Mouse (Mus musculus): ENCODE measurements around the gene Tmem240.
"Not testable (repeated sequence)": the region's sequence is repeated elsewhere in the genome, so short reads cannot be mapped to it uniquely, and the experiment has no call there.

The Tmem240 gene

GRCm38 (mm10) chr4:155777816-155778215 is 43.2 kb downstream of the Tmem240 start:
- Histone ChIP-seq H3K4me3 (replicated peaks; ENCODE audit: low read length) (no peak overlapping the region), H3K4me1 (replicated peaks; ENCODE audit: low read depth, low read length) (peaks cover 57% of the 10 kb centered on the region), H3K27me3 (ENCODE audit: insufficient read depth, low read length) (peaks cover 46% of the 10 kb centered on the region), H3K9me3 (ENCODE audit: low read length) (no peaks in the 10 kb centered on the region), H3K36me3 (ENCODE audit: insufficient read depth, low read length) (no peaks in the 10 kb centered on the region)
- no peak for TF ChIP-seq POU5F1 (IDR thresholded peaks at IDR 0.05; ENCODE audit: borderline replicate concordance, low read length)
- TF ChIP-seq CTCF (conservative IDR thresholded peaks at IDR 0.05; ENCODE audit: low read length): no peak
- TF ChIP-seq NANOG (IDR thresholded peaks at IDR 0.05; ENCODE audit: borderline replicate concordance, low read length): no peak

- peaks cover 32% of the 10 kb centered on the region for H3K27me3 ChIP-seq (ENCODE audit: insufficient read depth, low read length)
- no peak for TF ChIP-seq POU5F1 (IDR thresholded peaks at IDR 0.05; ENCODE audit: borderline replicate concordance, low read length)
- TF ChIP-seq NANOG (IDR thresholded peaks at IDR 0.05; ENCODE audit: borderline replicate concordance, low read length): no peak
- TF ChIP-seq CTCF (conservative IDR thresholded peaks at IDR 0.05; ENCODE audit: low read length): no peak
- peaks cover 50% of the 10 kb centered on the region for H3K4me1 ChIP-seq (replicated peaks; ENCODE audit: low read depth, low read length)
- H3K4me3 ChIP-seq (replicated peaks; ENCODE audit: low read length): no peak overlapping the region
- H3K36me3 ChIP-seq (ENCODE audit: insufficient read depth, low read length): no peaks in the 10 kb centered on the region
- H3K9me3 ChIP-seq (ENCODE audit: low read length): no peaks in the 10 kb centered on the region
Measured at GRCm38 (mm10) chr4:155779498-155779897, 44.9 kb downstream of the Tmem240 start.

- Histone ChIP-seq H3K4me1 (replicated peaks; ENCODE audit: low read depth, low read length) (peaks cover 47% of the 10 kb centered on the region), H3K4me3 (replicated peaks; ENCODE audit: low read length) (no peak overlapping the region), H3K9me3 (ENCODE audit: low read length) (no peaks in the 10 kb centered on the region), H3K36me3 (ENCODE audit: insufficient read depth, low read length) (no peaks in the 10 kb centered on the region), H3K27me3 (ENCODE audit: insufficient read depth, low read length) (peaks cover 27% of the 10 kb centered on the region)
- TF ChIP-seq POU5F1 (IDR thresholded peaks at IDR 0.05; ENCODE audit: borderline replicate concordance, low read length): no peak
- no peak for TF ChIP-seq CTCF (conservative IDR thresholded peaks at IDR 0.05; ENCODE audit: low read length)
- no peak for TF ChIP-seq NANOG (IDR thresholded peaks at IDR 0.05; ENCODE audit: borderline replicate concordance, low read length)
Measured at GRCm38 (mm10) chr4:155780895-155781294, 46.3 kb downstream of the Tmem240 start.

GRCm38 (mm10) chr4:155783486-155784080 is 49.0 kb downstream of the Tmem240 start:
- Histone ChIP-seq H3K36me3 (ENCODE audit: insufficient read depth, low read length) (no peaks in the 10 kb centered on the region), H3K9me3 (ENCODE audit: low read length) (no peaks in the 10 kb centered on the region), H3K4me3 (replicated peaks; ENCODE audit: low read length) (peak overlapping the region; percentile 83), H3K27me3 (ENCODE audit: insufficient read depth, low read length) (peaks cover 20% of the 10 kb centered on the region), H3K4me1 (replicated peaks; ENCODE audit: low read depth, low read length) (peaks cover 29% of the 10 kb centered on the region)
- TF ChIP-seq CTCF (conservative IDR thresholded peaks at IDR 0.05; ENCODE audit: low read length) (no peak), POU5F1 (IDR thresholded peaks at IDR 0.05; ENCODE audit: borderline replicate concordance, low read length) (no peak), NANOG (IDR thresholded peaks at IDR 0.05; ENCODE audit: borderline replicate concordance, low read length) (no peak)

- TF ChIP-seq CTCF (conservative IDR thresholded peaks at IDR 0.05; ENCODE audit: low read length) (peak; percentile 31; the same call in 1 of the 2 replicates), POU5F1 (IDR thresholded peaks at IDR 0.05; ENCODE audit: borderline replicate concordance, low read length) (no peak)
- peak overlapping the region; percentile 83 for H3K4me3 ChIP-seq (replicated peaks; ENCODE audit: low read length)
Measured at GRCm38 (mm10) chr4:155784081-155784701, 49.6 kb downstream of the Tmem240 start.

DNA sequence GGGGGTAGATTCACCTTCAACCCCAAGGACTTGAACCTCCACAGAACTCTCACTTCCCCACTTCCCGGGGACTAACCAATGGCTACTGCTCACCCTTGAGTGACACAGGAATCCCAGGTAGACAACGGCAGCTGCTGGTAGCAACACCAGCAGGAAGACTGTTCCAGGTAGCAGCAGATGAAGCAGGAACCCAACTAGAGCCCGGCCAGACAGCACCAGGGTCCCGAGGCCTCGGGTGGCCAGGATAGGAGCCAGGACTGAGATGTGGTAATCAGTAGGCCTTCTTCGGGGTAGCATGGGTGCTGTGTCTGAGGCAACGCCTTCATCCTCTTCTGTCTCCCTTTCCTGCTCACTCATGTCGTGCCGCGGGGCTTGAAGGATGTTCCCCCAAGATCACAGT is 50.6 kb downstream of the Tmem240 start:
- Histone ChIP-seq H3K27me3 (ENCODE audit: insufficient read depth, low read length) (peaks cover 17% of the 10 kb centered on the region), H3K36me3 (ENCODE audit: insufficient read depth, low read length) (no peaks in the 10 kb centered on the region), H3K4me3 (replicated peaks; ENCODE audit: low read length) (no peak overlapping the region), H3K4me1 (replicated peaks; ENCODE audit: low read depth, low read length) (peaks cover 25% of the 10 kb centered on the region), H3K9me3 (ENCODE audit: low read length) (no peaks in the 10 kb centered on the region)
- no peak for TF ChIP-seq NANOG (IDR thresholded peaks at IDR 0.05; ENCODE audit: borderline replicate concordance, low read length)
- no peak for TF ChIP-seq CTCF (conservative IDR thresholded peaks at IDR 0.05; ENCODE audit: low read length)
- TF ChIP-seq POU5F1 (IDR thresholded peaks at IDR 0.05; ENCODE audit: borderline replicate concordance, low read length): no peak

More at GRCm38 (mm10) chr4:155784081-155784701, 49.6 kb downstream of the Tmem240 start:
- H3K4me1 ChIP-seq (replicated peaks; ENCODE audit: low read depth, low read length): peaks cover 25% of the 10 kb centered on the region
- H3K27me3 ChIP-seq (ENCODE audit: insufficient read depth, low read length): peaks cover 16% of the 10 kb centered on the region
- no peaks in the 10 kb centered on the region for H3K9me3 ChIP-seq (ENCODE audit: low read length)
- no peaks in the 10 kb centered on the region for H3K36me3 ChIP-seq (ENCODE audit: insufficient read depth, low read length)

DNA sequence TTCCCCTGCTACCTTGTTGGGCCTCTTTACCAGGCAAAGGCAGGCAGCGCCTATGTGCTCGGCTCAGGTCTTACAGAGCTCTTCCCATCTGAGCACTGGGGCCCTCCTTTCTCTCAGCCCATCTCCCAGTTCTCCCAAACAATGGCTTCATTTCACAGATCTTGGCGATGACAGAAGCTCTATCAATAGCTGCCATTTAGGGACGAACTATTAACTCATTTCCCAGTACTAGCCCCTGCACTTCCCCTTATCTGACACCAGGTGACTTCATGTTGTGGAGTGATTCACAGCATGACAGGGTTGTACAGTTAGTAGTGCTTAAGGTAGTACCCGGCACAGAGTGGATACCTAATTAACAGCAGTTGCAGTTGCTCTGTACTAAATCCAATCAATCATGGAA is 51.2 kb downstream of the Tmem240 start, which contains the start of gene Tmem88b:
Gene Tmem88b (minus strand): TSS at position 56 of the 400 bp plus-strand sequence.
- no peaks in the 10 kb centered on the region for H3K36me3 ChIP-seq (ENCODE audit: insufficient read depth, low read length)
- H3K9me3 ChIP-seq (ENCODE audit: low read length): no peaks in the 10 kb centered on the region
- H3K27me3 ChIP-seq (ENCODE audit: insufficient read depth, low read length): peaks cover 22% of the 10 kb centered on the region
- H3K4me3 ChIP-seq (replicated peaks; ENCODE audit: low read length): peak within 1 kb of the TSS; percentile 83
- TF ChIP-seq CTCF (conservative IDR thresholded peaks at IDR 0.05; ENCODE audit: low read length) (peak; percentile 57), POU5F1 (IDR thresholded peaks at IDR 0.05; ENCODE audit: borderline replicate concordance, low read length) (no peak)
- peaks cover 28% of the 10 kb centered on the region for H3K4me1 ChIP-seq (replicated peaks; ENCODE audit: low read depth, low read length)

DNA sequence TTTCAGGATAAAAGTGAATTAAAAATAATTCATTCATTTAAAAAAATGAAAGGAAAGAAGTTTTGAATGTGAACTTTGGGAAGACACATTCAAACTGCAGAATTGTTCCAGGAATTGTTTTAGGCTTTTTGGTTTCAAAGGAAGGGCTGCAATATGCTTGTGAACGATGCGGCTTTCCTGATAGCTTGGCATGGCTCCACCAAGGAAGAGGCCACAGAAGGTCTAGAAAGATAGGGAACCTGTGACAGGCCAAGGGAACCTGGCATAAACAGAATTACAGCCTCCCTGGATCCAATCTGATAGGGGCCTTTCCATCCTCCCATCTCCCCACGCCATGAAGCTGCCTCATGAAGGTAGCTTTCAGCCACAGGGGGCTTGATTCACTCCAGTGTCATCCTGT is 53.7 kb downstream of the Tmem240 start:
- TF ChIP-seq CTCF (conservative IDR thresholded peaks at IDR 0.05; ENCODE audit: low read length) (no peak), NANOG (IDR thresholded peaks at IDR 0.05; ENCODE audit: borderline replicate concordance, low read length) (no peak), POU5F1 (IDR thresholded peaks at IDR 0.05; ENCODE audit: borderline replicate concordance, low read length) (no peak)
- no peaks in the 10 kb centered on the region for H3K9me3 ChIP-seq (ENCODE audit: low read length)
- peaks cover 39% of the 10 kb centered on the region for H3K4me1 ChIP-seq (replicated peaks; ENCODE audit: low read depth, low read length)
- no peak overlapping the region for H3K4me3 ChIP-seq (replicated peaks; ENCODE audit: low read length)
- no peaks in the 10 kb centered on the region for H3K36me3 ChIP-seq (ENCODE audit: insufficient read depth, low read length)
- peaks cover 43% of the 10 kb centered on the region for H3K27me3 ChIP-seq (ENCODE audit: insufficient read depth, low read length)

DNA sequence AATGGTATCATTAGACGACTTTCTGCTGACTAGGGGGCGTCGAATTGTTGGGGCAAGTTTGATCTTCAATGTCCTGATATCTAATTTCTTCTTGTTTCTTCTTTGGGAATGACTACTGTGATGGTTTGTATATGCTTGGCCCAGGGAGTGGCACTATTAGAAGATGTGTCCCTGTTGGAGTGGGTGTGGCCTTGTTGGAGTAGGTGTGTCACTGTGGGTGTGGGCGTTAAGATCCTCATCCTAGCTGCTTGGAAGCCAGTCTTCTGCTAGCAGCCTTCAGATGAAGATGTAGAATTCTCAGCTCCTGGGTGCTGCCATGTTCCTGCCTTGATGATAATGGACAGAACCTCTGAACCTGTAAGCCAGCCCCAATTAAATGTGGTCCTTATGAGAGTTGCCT is 54.2 kb downstream of the Tmem240 start:
- H3K9me3 ChIP-seq (ENCODE audit: low read length); H3K4me3 ChIP-seq (replicated peaks; ENCODE audit: low read length); H3K36me3 ChIP-seq (ENCODE audit: insufficient read depth, low read length): not testable (repeated sequence)
- H3K27me3 ChIP-seq (ENCODE audit: insufficient read depth, low read length): peaks cover 40% of the 10 kb centered on the region
- H3K4me1 ChIP-seq (replicated peaks; ENCODE audit: low read depth, low read length): peaks cover 33% of the 10 kb centered on the region

Measured in E14TG2a.4 (cell line).